In the genomic region with DNA sequence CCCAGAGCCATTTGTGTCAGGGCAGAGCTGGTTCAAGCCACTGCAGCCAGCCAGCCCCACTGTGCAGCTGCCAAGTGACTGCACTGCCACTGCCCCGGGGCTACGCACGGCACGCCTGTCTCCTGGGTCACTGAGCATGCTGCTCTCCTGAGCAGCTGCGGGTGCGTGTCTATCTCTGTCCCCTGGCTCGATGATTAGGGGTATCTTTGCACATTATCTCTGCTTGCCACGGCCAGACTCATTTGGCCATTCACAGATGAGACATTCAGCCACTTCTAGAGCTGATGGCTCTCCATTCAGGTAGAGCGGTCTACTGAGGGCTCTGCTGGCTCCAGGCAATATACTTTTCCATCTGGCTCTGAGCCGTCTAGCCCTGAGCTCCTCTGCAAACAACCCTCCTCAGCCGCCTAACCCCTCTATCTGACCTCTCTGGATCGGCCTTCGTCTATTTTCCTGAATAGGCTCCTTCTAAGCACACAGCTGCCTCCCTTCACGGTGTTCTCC, we compare ENCODE assay signal across 10 mouse cellular contexts. TPM values are rescaled to one million over a fixed set of nuclear protein-coding genes. Genes with fewer than 3 reads are reported as not detected.
A peak's percentile ranks its signal among the peaks of the same experiment; 100 is the strongest.
DNase-seq lines count a peak whose midpoint lies in the region; ATAC-seq lines count a peak whose summit lies in the region.
"Had no signal": no experiment of that assay in that cellular context is flagged by ENCODE, and none has a peak within 500 bp of the region (broad histone marks: within the 10 kb centered on the region; RNA-seq: fewer than 3 reads in every experiment).

No protein-coding gene starts in this region.

- no peaks in the 10 kb centered on the region for H3K36me3 ChIP-seq in heart, embryonic 11.5 days (ENCODE audit: control insufficient read depth, insufficient read depth, low read length)
- H3K36me3 ChIP-seq in midbrain, embryonic 16.5 days (ENCODE audit: control insufficient read depth, insufficient read depth, low read length), result no peaks in the 10 kb centered on the region

- H3K27me3 ChIP-seq in heart, embryonic 11.5 days (ENCODE audit: control insufficient read depth, insufficient read depth, low read length), result no peaks in the 10 kb centered on the region
- no peaks in the 10 kb centered on the region; the same call in 1 of the 2 replicates for H3K27me3 ChIP-seq in midbrain, embryonic 16.5 days (ENCODE audit: control insufficient read depth, insufficient read depth, low read depth, low read length)

- ATAC-seq in heart, embryonic 11.5 days (replicated peaks; ENCODE audit: insufficient number of reproducible peaks, low FRiP score, low TSS enrichment), result no peak
- ATAC-seq in midbrain, embryonic 16.5 days, result 0 out of 2 replicates have a peak, but pooled peaks have one; percentile 40

- H3K9me3 ChIP-seq in heart, embryonic 11.5 days (replicated peaks; ENCODE audit: control insufficient read depth, low read length), result no peaks in the 10 kb centered on the region
- no peaks in the 10 kb centered on the region for H3K9me3 ChIP-seq in midbrain, embryonic 16.5 days (replicated peaks; ENCODE audit: control insufficient read depth, low read length, poor library complexity, severe bottlenecking)

- no peak overlapping the region for H3K27ac ChIP-seq in heart, embryonic 11.5 days (ENCODE audit: low read depth, low read length)
- H3K27ac ChIP-seq in midbrain, embryonic 16.5 days (ENCODE audit: low read length), result no peak overlapping the region
- H3K27ac ChIP-seq: macrophage had no signal

- WGBS in heart, embryonic 11.5 days (ENCODE audit: insufficient replicate concordance), result 22% methylated on average over 14 of the region's 14 CpGs
- 15% methylated on average over 14 of the region's 14 CpGs for WGBS in midbrain, embryonic 16.5 days

- intact Hi-C loops in heart, postnatal 25 days (cut with DNase I), result no loop called here

- no peak overlapping the region for H3K4me3 ChIP-seq in heart, embryonic 11.5 days (ENCODE audit: low read depth, low read length)
- H3K4me3 ChIP-seq in midbrain, embryonic 16.5 days (ENCODE audit: low read depth, low read length), result no peak overlapping the region

- no peak for DNase-seq in heart, postnatal 25 days (ENCODE audit: low spot score)
- DNase-seq in embryo, embryonic 10 days (ENCODE audit: low spot score), result peak; percentile 65
- peak; percentile 29 for DNase-seq in heart, postnatal 4 days
- DNase-seq in B cell, adult 2 months, result no peak
- DNase-seq in yolk sac, embryonic 10.5 days (ENCODE audit: low spot score), result no peak
- no peak for DNase-seq in thymus, postnatal 4 days
- DNase-seq: right cerebral cortex, postnatal 4 days had no signal

- no peak overlapping the region for H3K9ac ChIP-seq in heart, embryonic 11.5 days (ENCODE audit: low read depth, low read length)
- H3K9ac ChIP-seq in midbrain, embryonic 16.5 days (ENCODE audit: low read depth, low read length), result no peak overlapping the region

- peak overlapping the region; percentile 14; the same call in 1 of the 2 replicates for H3K4me2 ChIP-seq in heart, embryonic 11.5 days
- H3K4me2 ChIP-seq in midbrain, embryonic 16.5 days (ENCODE audit: low read length), result no peak overlapping the region

- peaks cover 32% of the 10 kb centered on the region for H3K4me1 ChIP-seq in heart, embryonic 11.5 days (ENCODE audit: control insufficient read depth, insufficient read depth, low read length)
- peaks cover 46% of the 10 kb centered on the region for H3K4me1 ChIP-seq in midbrain, embryonic 16.5 days (ENCODE audit: control insufficient read depth, insufficient read depth, low read length)

RNA-seq across cellular contexts. Expression of a gene that starts 49.9 kb away (rescaled TPM):
- 1.8 and 1.9 TPM in 2 replicates for polyA plus RNA-seq in heart, embryonic 11.5 days (2014; fragmentation: Nextera tagmentation; extraction: Ambion mirVana)
- total RNA-seq in heart, postnatal 25 days (2021), result 1 to 10 TPM; 1.2 to 2.0 TPM
- total RNA-seq in heart, postnatal 4 days (2021), result 1 to 10 TPM; 4.8 to 5.1 TPM
- 3.0 and 3.5 TPM in 2 replicates for polyA plus RNA-seq in midbrain, embryonic 16.5 days (2015; fragmentation: Nextera tagmentation; extraction: Ambion mirVana)

Comparison
In these comparisons a context has a peak if more than half of its experiments do, and no peak if none do; other contexts are left out.
1. DNase-seq: peak in embryo, embryonic 10 days (single experiment) and heart, postnatal 4 days (single experiment); none in heart, postnatal 25 days (single experiment), B cell, adult 2 months (0 of 2), yolk sac, embryonic 10.5 days (single experiment) and thymus, postnatal 4 days (single experiment).